Mouse (Mus musculus) cerebellum, postnatal 14 days (tissue): Measurements from ENCODE around the gene Sars.
A peak's percentile ranks its signal among the peaks of the same experiment; 100 is the strongest.

Experiments
- DNase-seq, 2 experiments: peaks; one replicate each; pipeline ENCODE4 v3.0.0; 2021; ENCODE audit warnings: mixed read lengths in 2 of 2

The Sars gene

GRCm38 (mm10) chr3:108444698-108445365 lies at the start of gene Sars:
Gene Sars, minus strand, starts transcription at chr3:108445209.
- peak; percentile 95 to 96 for DNase-seq

GRCm38 (mm10) chr3:108489968-108490367 lies 45.0 kb upstream of the Sars start:
- no peak for DNase-seq

GRCm38 (mm10) chr3:108484749-108485148 lies 39.7 kb upstream of the Sars start:
- no peak for DNase-seq

GRCm38 (mm10) chr3:108478800-108479199 lies 33.8 kb upstream of the Sars start:
- DNase-seq: no peak

- no peak for DNase-seq
These were observed 32.0 kb upstream of the Sars start for GRCm38 (mm10) chr3:108476761-108477619.

- DNase-seq: no peak
These were observed 30.5 kb upstream of the Sars start for GRCm38 (mm10) chr3:108475496-108475895.

- no peak for DNase-seq
These were observed 30.0 kb upstream of the Sars start for GRCm38 (mm10) chr3:108474969-108475368.

- no peak for DNase-seq
These were observed 22.8 kb upstream of the Sars start for GRCm38 (mm10) chr3:108467760-108468159.

- peak; percentile 49 to 65 for DNase-seq
These were observed 21.4 kb upstream of the Sars start for GRCm38 (mm10) chr3:108466425-108466824.

- peak in 1 of 2 experiments; percentile 35 for DNase-seq
These were observed 13.9 kb upstream of the Sars start for GRCm38 (mm10) chr3:108458866-108459265.

- no peak for DNase-seq
These were observed 13.4 kb upstream of the Sars start for GRCm38 (mm10) chr3:108458380-108458779.

- no peak for DNase-seq
These were observed 9.2 kb upstream of the Sars start for GRCm38 (mm10) chr3:108454172-108454571.

GRCm38 (mm10) chr3:108451969-108452368 lies 7.0 kb upstream of the Sars start:
- DNase-seq: no peak

GRCm38 (mm10) chr3:108445366-108445705 lies 327 bp upstream of the Sars start:
- no peak for DNase-seq

GRCm38 (mm10) chr3:108444029-108444428 lies 980 bp downstream of the Sars start:
- peak; percentile 29 to 32 for DNase-seq

- DNase-seq: no peak
These were observed 8.7 kb downstream of the Sars start for GRCm38 (mm10) chr3:108436380-108436714.

GRCm38 (mm10) chr3:108435701-108436379 lies 9.2 kb downstream of the Sars start:
- DNase-seq: no peak

GRCm38 (mm10) chr3:108433881-108434495 lies 11.0 kb downstream of the Sars start:
- DNase-seq: no peak

GRCm38 (mm10) chr3:108433188-108433880 lies 11.7 kb downstream of the Sars start:
- no peak for DNase-seq

- DNase-seq: no peak
These were observed 12.3 kb downstream of the Sars start for GRCm38 (mm10) chr3:108432542-108433187.

- DNase-seq: no peak
These were observed 19.4 kb downstream of the Sars start for GRCm38 (mm10) chr3:108425624-108426018.
